Mouse (Mus musculus) E14TG2a.4 (cell line): ENCODE measurements around the gene Pank2.

Experiments used
- CTCF ChIP-seq: conservative IDR thresholded peaks from 2 replicates; pipeline ENCODE4 v1.5.1; 2014; ENCODE audit warnings: low read length
- NANOG ChIP-seq: IDR thresholded peaks from 2 replicates; pipeline ENCODE4 v1.6.1; 2014; ENCODE audit warnings: borderline replicate concordance, low read length, mixed read lengths
- POU5F1 ChIP-seq: IDR thresholded peaks from 2 replicates; pipeline ENCODE4 v1.6.1; 2014; ENCODE audit warnings: low read length, borderline replicate concordance

- TF ChIP-seq CTCF = no peak
- no peak for TF ChIP-seq NANOG
- no peak for TF ChIP-seq POU5F1
These were observed 37.1 kb upstream of the Pank2 start for GRCm38 (mm10) chr2:131225178-131225577.
